Mouse (Mus musculus) thymus, postnatal 14 days (tissue): ENCODE data around the gene Napa.

Experiments used
- DNase-seq: peaks from one replicate; pipeline ENCODE4 v3.0.0; 2021

The Napa gene

DNA sequence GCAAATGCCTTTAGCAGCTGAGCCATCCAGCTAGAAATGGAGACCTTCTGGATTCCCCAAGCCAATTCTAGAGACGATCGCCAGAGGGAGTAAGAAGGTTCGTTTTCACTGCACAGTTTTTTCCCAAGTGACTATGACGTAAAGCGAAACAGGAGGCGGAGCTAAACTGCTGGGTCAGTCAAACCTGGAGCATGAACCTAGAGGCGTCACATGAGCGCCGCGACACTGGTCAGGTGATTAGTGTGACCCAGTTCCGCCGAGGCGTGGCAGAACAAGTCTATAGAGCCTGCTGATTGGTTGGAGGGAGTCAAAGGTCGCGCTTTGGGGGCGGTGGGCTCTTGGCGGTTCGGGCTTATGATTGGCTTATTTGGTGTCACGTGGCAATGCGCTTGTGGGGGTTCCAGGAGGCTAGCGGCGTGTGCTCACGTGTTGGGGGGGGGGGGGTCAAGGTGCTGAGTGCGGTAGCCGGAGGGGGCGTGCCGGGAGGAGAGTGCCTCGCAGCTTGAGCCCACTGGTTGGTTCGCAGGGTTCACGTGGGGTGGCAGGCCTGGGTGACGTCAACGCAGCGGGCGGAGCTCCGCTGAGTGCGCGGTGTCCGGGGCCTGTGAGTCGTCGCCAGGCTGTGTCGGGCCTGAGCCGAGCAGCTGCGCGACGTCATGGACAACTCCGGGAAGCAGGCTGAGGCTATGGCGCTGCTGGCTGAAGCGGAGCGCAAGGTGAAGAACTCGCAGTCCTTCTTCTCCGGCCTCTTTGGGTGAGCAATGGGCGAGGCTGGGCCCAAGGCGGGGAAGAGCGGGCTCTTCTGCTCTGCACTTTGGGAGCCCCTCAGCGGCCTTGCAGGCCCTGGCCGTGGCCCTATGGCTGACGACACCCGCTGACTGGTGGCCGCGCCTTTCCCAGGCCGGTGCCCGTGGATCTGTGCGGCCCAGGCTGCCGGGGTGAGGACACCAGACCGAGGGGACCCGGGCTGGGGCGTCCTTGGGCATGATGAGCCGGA lies at the start of gene Napa:
Gene Napa (plus strand): TSS at position 438 of the 997 bp plus-strand sequence.
- DNase-seq: peak; percentile 98

DNA sequence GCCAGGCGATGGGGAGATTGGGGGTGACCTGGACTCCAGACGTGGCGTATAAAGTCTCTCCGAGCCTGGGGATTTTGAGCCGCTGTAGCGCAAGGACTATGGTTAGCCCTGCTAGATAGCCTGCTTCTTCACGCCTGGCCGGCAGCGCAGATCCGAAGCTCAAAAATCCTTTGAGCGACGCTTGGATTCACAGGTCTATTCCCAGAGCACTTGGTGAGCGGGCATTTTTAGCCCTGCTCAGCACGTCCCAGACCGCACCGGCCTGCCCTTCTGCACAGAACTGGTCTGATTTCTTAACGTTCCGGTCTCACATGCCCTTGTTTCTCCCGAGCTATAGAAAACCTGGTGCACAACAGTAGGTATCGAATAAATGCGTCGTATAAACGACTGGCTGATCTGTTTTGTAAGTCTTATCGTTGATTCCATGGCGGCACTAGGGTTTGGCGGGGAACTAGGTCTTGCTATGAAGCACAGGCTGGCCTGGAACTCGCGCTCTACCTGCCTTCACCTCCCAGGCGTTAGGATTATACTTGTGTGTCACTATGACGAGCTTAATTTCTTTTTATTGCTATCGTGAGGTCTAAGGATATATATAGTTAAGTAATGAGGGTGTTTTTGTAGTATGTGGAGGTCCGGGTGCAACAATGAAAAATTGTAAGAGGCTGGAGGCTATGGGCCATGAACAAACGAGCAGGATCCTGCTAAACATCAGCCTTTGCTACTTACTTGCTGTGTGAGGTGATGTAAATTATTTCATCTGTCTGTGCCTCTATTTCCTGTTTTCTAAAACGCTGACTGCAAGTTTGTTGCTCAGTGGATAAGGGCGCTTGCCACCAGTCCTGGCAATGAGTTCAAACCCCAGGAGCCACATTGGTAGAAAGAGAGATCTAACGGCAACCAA lies 49.3 kb upstream of the Napa start:
- DNase-seq: peak; percentile 30

DNA sequence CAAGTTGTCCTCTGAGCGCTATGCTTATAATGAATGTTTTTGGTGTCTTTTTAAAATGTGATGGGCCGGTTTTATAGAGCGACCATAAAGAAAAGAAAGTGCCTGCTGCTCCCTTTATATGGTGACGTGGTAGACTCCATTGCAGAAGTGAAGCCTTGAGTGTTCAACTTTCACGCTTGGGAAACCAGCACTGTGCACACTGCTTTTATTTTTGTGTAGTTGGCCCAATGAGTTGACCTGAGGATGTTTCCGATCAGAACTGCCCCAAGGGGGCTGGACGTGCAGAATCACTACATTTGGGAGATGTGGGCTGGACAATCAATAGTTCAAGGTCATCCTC lies 48.7 kb upstream of the Napa start:
- no peak for DNase-seq

DNA sequence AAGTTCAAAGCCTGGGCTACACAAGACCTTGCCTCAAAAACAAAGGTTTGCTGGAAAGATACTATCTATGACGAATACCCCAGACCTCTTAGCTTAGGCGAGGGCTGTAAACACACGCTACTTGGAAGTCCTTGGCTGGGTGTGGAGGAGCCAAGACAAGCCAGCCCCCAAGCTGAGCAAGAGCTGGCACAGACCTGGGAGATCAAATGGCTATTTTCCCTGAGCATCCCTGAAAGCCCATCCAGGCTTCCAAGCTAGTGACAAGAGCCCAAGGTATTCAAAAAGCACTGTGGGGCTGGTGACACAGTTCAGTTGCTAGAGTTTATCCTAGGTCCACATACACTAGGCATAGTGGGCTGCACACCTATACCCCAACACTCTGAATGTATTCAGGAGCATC lies 47.7 kb upstream of the Napa start:
- no peak for DNase-seq

DNA sequence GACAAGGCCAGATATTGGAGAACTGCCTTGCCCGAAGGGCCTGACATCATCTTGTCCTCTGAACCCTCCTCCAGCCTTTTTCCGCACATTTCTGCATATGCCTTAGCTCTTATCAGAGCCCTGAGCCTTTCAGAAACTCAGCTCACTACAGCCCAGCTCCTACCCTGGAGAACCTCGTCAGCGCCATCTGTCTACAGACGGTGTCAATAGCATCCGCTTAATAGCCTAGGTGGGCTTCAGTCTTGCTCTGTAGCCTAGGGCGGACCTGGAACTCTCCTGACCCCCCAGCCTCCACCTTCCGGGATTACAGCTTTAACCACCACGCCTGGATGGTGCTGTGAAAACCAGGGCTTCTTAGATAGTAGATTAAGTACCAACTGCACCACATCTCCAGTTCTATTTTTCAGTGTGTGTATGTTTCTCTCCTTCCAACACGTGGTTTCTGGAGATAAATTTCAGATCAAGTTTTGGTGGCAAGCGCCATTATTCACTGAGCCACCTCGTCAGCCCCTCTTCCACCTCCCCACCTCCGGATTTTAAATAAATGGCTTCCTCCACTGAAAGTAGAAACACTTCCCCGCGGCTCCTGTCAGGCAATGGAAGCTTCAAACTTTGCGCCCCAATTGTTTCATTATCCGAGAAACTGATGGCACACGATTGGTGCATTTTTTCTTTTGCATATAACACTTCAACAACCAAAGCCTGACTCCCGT lies 46.2 kb upstream of the Napa start:
- peak; percentile 90 for DNase-seq

DNA sequence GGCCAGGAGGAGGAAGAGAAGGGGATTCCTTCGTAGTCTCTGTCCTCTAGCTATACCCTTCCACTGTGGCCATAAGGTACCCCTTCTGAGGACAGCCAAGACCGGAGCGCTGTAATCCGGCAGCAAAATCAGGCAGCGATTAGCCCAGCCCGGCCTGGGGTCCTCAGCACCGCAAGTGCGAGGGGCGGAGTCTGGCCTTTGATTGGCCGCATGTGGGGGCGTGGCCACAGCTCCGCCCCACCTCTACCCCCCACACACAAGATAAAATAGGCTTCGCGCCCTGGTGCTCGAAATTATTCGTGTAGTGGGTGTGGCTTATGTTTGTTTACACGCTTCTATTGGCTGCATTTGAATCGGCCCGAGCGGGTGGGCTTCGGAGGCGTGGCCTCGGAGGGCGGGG lies 45.6 kb upstream of the Napa start:
- peak; percentile 97 for DNase-seq

DNA sequence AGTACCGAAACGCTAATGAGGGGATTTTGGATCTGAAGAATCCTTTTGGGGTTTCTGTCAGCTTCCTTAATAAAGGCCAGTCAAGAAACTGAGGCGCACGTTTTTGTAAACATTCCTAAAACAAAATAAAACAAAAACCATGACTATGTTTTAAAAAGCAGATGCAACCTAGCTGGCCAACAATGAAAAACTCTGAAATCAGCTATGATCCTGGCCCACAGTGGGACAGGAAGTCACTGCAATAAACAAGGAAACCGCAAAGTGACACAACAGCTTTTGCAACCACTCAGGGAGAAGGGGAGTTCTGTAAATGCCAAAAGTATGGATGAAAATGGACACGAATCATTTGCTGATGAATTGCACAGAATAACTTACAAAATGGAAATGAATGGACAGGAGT lies 45.2 kb upstream of the Napa start:
- no peak for DNase-seq

DNA sequence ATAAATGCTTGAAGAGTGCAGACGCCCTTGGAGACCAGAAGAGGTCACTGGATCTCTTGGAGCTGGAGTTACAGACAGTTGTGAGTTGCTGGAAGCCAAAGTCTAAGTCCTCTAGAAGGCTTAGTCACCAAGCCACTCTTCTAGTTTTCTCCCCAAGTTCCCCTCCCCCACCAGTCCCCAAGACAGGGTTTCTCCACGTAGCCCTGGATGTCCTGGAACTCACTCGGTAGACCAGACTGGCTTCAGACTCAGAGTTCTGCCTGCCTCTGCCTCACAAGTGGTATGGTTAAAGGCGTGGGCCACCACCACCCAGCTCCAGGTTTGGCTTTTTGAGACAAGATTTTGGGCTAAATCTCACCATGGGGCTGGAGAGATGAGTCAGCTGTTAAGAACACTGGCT lies 43.3 kb upstream of the Napa start:
- no peak for DNase-seq

DNA sequence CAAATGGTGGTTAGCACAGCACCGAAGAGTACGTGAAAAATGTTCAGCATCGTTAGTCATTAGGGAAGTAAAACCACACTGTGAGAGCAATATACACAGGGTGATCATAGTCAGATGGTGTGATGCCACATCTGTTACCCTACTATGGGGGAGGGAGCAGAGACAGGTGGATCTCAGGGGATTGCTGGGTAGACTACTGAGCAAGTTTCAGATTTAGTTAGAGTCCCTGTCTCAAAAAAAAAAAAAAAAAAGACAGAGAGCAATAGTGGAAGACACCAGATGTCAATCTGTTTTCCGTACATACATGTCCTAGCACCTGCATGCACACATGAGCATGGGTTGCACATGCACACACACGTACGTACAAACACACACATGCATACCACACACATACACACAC lies 42.6 kb upstream of the Napa start:
- DNase-seq: no peak

DNA sequence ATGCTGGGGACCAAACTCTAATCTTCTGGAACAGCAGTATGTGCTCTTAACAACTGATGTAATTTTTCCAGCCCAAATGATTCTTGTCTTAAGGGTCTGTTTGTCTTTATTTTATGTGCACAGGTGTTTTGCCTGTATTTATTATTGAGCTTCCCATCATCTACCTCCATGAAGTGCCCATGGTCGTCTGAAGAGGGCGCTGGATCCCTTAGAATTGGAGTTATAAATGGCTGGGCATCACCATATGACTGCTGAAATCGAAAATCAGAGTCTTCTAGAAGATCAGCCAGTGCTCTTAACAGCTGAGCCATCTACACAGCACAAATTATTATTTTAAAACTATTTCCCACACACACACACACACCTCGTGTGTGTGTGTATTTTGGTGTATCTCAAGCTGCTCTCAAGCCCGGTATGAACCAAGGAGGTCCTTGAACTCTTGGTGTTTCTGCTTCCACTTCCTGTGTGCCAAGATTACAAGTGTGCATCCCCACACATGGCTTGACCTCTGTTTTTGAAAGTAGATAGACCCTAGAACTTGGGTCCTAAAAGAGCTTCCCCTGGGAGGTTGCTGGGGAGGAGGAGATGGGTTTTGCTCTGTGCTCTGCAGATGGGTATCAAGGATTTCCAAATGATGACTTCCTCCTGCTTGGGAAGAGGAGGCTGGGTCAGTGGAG lies 41.7 kb upstream of the Napa start:
- DNase-seq: no peak

DNA sequence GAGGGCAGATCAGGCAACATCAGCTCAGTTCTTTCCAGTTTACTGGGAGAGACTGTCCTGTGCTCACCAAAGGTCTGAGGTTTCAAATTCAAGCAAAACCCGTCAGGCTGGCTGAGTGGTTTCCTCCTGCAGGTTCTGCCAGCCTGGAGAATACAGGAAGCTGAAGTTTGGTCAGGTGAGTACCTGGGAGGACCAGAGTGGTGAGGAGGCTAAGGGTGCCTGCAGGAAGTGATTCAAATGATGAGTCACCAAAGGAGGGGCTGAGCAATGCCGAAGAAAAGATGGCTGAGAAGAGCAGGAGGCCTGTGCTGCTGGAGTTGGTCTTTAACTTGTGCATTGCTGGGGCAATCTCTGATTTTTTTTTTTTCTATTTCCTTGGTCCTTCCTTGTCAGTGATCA lies 41.1 kb upstream of the Napa start:
- DNase-seq: peak; percentile 42

DNA sequence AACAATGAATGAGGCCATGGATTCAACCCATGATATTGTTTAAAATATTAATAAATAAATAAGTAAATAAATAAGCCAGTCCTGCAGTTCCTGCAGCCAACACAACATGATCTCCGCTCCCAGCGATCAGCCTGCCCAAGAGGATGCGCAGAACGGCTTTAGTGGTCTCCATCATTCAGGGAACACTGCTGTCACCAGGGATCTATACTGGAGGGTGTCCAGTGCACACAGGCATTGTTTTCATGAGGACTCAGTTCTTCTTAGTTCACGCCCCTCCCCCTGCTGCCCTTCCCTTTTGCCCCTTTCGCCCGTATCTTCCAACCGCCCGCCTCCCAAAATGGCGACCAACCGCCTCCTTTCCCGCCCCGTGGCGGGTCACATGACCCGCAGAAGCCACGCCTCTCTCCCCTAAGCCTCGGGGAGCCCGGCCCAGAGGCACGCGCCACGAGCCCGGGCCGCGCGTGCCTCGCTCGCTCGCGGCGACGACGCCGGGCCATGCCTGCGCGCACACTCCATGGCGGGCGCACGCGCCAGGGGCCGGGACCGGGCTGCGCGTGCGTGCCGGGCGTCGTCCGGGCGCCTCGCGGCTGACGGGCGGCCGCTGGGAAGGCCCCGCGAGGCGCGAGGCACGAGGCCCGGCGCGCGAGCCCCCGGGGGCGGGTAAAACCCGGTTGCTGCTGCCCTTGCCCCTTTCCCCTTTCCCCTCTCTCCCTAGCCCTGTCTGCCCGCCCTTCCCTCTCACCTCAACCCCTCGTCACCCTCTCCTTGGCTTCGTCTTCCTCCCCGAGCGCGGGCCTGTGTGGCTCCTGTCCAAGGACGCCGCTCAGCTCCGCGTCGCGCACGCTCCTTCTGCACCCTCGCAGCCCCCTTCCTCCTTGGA lies 36.8 kb upstream of the Napa start, which contains the start of gene Zfp541:
Gene Zfp541 (plus strand): TSS at position 596 of the 880 bp plus-strand sequence.
- DNase-seq: no peak

DNA sequence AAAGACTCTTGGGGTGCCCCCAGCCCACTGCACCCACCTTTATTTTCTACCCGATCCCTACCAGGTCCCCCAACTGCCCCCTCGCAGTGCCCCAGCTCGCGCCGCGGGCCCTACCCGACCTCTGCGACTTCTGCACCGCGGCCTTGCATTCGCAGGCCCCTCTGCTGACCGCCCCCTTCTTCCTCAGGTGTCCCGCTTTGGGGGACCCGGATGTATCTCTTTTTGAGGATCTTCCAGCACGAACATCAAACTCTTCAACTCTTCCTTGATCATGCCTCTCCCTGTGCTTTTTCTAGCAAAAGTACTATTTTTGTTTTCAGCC lies 36.2 kb upstream of the Napa start:
- DNase-seq: no peak

DNA sequence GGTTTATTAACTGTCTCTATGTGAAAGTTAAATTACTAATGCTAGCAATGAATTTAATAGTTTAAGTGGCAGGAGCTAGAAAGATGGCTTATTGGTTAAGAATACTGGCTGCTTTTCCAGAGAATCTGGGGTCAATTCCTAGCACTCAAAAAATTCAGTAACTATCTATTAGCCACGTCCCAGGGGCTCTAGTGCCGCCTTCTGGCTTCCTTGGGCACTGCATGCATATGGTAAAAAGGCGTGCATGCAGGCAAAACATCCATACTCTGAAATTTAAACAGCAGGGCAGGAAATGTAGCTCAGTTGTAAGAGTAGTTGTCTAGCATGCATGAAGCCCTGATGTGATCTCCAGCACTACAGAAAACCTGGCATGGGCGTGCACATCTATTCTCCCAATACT lies 34.8 kb upstream of the Napa start:
- DNase-seq: peak; percentile 46

DNA sequence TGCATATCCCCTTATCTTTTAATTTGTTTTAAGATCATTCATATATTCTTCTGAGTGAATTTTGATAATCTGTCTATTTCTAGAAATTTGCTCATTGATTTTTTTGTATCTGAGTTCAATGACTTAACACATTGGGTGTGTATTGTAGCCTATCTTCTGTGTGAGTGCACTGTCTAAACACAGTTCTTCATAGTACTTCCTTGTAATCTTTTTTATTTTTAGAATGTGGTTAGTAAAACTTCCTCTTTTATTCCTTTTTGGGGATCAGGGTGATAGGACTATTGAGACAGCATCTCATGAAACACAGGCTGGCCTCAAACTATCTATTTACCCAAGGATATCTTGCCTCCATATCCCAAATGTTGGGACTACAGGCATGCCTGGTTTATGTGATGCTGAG lies 27.4 kb upstream of the Napa start:
- DNase-seq: no peak

DNA sequence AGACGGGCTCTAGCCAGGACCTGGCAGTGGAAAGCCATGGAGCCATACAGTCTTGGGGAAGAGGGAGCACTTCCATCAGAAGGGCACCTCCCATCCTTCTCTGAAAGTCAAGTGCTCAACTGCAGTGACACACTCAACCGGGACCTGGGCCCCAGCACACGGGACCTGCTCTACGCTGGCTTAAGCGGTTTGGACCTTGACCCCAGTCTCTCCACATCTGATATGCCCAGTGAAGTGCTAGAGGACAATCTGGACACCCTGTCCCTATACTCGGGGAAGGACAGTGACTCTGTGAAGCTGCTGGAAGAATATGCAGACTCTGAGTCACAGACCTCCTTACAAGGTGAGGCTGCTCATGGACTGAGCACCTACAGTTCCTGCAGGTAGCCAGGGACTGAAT lies 26.4 kb upstream of the Napa start:
- DNase-seq: no peak

DNA sequence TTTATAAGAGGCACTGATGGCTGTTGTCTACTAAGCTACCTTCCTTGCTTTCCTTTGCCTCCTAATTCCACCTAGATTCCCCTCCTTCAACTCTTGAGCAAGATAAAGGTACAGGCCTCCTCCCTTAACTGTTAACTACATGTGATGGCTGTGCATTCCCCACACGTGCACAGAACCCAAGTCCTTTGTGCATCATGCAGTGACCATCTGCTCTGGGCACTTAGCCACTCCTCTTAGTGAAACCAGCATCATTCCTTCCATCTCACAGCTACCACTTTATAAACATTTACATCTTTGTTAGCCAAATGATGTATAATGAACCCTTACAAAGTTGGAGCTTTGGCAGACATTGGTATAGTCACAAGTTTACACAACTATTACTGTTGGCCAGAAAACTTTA lies 18.3 kb upstream of the Napa start:
- no peak for DNase-seq

DNA sequence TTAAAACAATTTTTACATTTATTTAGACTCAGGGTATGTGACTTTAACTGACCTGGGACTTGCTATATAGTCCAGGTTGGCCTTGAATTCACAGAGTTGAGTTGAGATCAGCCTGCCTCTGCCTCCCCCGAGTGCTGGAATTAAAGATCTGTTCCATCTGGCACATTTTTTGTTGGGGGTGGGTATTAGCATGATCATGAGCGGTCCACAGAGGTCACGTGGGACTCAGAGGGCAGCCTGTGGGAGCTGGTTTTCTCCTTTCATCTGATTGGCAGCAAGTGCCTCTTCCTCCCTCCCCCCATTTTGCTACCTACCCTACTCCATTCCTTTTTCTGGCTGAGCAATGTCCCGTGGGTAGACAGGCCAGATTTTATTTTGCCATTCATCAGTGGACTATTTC lies 17.7 kb upstream of the Napa start:
- no peak for DNase-seq

DNA sequence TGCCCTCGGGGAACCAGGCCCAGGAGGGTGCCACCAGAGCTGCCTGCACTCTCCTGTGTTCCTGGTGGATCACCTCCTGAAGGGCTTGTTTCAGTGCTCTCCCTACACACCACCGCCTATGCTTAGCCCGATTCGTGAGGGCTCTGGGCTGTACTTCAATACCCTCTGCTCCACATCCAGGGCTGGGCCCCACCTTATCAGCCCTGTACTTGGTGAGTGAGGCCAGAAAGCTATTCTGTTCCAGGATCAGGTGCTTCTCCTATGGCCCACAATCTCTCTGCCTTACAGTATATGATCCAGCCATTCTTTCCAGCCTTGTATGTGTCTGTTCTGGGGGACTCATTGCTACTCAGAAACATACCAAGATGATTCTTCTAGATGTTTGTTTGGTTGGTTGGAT lies 14.9 kb upstream of the Napa start:
- DNase-seq: no peak

DNA sequence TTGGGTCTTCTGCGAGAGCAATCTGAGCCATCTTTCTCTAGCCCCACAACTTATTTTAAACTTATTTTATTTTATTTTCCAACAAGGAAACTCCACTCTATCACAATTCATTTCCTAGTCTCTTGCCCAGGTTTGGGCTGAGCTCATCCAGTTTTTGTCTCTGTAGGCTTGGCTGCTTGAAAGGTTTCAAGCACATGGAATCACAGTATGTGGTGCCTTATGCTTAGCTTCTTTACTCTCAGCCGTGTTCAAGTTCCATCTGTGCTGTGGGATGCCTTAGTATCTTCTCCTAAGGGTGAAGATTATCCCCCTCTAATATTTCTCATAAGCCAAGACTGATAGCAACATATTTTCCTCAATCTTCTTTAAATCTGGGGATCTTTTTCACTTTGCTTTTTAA lies 10.7 kb upstream of the Napa start:
- no peak for DNase-seq

DNA sequence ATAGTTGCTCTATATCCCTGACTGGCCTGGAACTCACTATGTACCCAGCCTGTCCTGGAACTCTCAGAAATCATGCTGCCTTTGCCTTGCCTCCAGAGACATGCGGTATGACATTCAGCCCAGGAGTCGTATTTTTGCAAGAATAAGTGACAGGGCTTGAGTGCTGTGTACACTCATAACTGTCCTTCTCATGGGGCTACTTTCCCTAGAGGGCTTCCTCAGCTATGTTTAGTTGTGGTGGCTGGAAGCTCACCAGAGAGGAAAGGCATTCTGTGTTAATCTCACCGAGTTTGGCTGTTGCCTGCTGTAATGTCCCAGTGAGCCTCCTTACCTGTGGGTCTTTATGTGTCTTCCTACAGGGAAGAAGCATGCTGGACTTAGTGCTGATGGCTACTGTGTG lies 3.7 kb upstream of the Napa start:
- no peak for DNase-seq

DNA sequence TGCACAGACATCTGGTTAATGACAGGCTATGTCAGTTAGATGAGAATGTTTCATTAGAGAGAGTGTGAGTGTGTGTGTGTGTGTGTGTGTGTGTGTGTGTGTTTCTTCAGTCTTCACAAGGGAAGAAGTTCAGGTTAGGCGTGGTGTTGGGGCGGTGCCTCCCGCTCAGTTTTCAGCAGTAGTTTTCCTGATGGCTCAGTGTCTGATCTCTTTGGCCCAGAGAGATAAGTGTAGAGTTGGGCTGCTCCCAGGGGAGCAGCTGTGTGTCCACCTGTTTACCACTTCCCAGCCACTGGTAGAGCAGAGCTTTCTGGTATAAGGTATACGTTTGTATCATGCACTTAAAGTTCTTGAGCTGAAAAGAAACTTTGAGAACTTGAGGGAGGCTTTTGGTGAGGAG lies 1.6 kb downstream of the Napa start:
- DNase-seq: no peak
